29 mouse cellular contexts compared by ENCODE assay signal in genomic region chr16:50525934-50526366, GRCm38 (mm10).
DNase-seq lines count a peak whose midpoint lies in the region; TF ChIP-seq lines count a peak whose summit lies in the region.
"Had no signal": no experiment of that assay in that cellular context is flagged by ENCODE, and none has a peak within 500 bp of the region (broad histone marks: within the 10 kb centered on the region; RNA-seq: fewer than 3 reads in every experiment).

No protein-coding gene starts in this region.

- no peaks in the 10 kb centered on the region for H3K27me3 ChIP-seq in ES-Bruce4 (ENCODE audit: control insufficient read depth, insufficient read depth, low read length, poor library complexity, severe bottlenecking)
- H3K27me3 ChIP-seq: embryonic facial prominence, embryonic 13.5 days; heart, embryonic 13.5 days; kidney, embryonic 15.5 days; Patski had no signal

- H3K9ac ChIP-seq in ES-Bruce4 (ENCODE audit: low read depth, poor library complexity, severe bottlenecking), result peak overlapping the region; percentile 72
- H3K9ac ChIP-seq: embryonic facial prominence, embryonic 13.5 days; kidney, embryonic 15.5 days; liver, embryonic 14.5 days; lung, embryonic 14.5 days; midbrain, embryonic 13.5 days had no signal

- intact Hi-C loops in heart, postnatal 36 days (cut with DNase I), result loop anchor here (5.0 kb wide), 1 partner anchor 144 kb away; no protein-coding TSS in a partner anchor

- peak overlapping the region; percentile 74 for H3K4me3 ChIP-seq in ES-Bruce4 (ENCODE audit: low read depth, low read length)
- H3K4me3 ChIP-seq: embryonic facial prominence, embryonic 13.5 days; forebrain, embryonic 10.5 days; heart, embryonic 13.5 days; hindbrain, embryonic 10.5 days; kidney, embryonic 15.5 days; layer of hippocampus, adult 2 months; midbrain, embryonic 13.5 days had no signal

- H3K36me3 ChIP-seq in ES-Bruce4 (ENCODE audit: control insufficient read depth, insufficient read depth, low read length, poor library complexity, severe bottlenecking), result no peaks in the 10 kb centered on the region
- H3K36me3 ChIP-seq: embryonic facial prominence, embryonic 13.5 days; forebrain, embryonic 10.5 days; heart, embryonic 13.5 days; hindbrain, embryonic 10.5 days; kidney, embryonic 15.5 days; midbrain, embryonic 13.5 days had no signal

- TF ChIP-seq POLR2A in ES-Bruce4 (IDR thresholded peaks at IDR 0.05; ENCODE audit: insufficient read depth, low read length), result peak; percentile 51

- no peak for TF ChIP-seq EP300 in ES-Bruce4 (IDR thresholded peaks at IDR 0.05; ENCODE audit: insufficient read depth, low read depth, low read length)

- no peak overlapping the region for H3K27ac ChIP-seq in ES-Bruce4 (ENCODE audit: insufficient read depth, low read length)
- H3K27ac ChIP-seq: embryonic facial prominence, embryonic 13.5 days; forebrain, embryonic 10.5 days; hindbrain, embryonic 10.5 days; kidney, embryonic 15.5 days; layer of hippocampus, adult 2 months; liver, embryonic 14.5 days; macrophage; midbrain, embryonic 13.5 days had no signal

- no peak for TF ChIP-seq CTCF in ES-Bruce4 (IDR thresholded peaks at IDR 0.05; ENCODE audit: low read depth, low read length)

- no peaks in the 10 kb centered on the region for H3K4me1 ChIP-seq in ES-Bruce4 (ENCODE audit: control insufficient read depth, insufficient read depth, low read length)
- H3K4me1 ChIP-seq: embryonic facial prominence, embryonic 13.5 days had no signal

- DNase-seq in lung, postnatal 36 days, result peak; percentile 38
- no peak for DNase-seq in lung, postnatal 25 days (ENCODE audit: low spot score)
- DNase-seq in MN1 (ENCODE audit: low spot score), result peak; percentile 89
- no peak for DNase-seq in heart, postnatal 36 days
- DNase-seq in neural tube, embryonic 10.5 days (ENCODE audit: extremely low spot score, low spot score), result no peak
- no peak for DNase-seq in frontal cortex, postnatal 14 days (ENCODE audit: low spot score in 2 of 2)
- DNase-seq: adrenal gland, postnatal 25 days; B cell, adult 2 months; cerebellum, adult 11-12 months; cerebellum, postnatal 10 days; heart, postnatal 10 days; kidney, adult 18-20 months; kidney, postnatal 25 days; left cerebral cortex, postnatal 4 days; lung, embryonic 14.5 days; retina, postnatal 1 day; right cerebral cortex, postnatal 14 days; thymus, postnatal 25 days had no signal

- H3K9me3 ChIP-seq in ES-Bruce4 (replicated peaks; ENCODE audit: control insufficient read depth, insufficient read depth, low read length, poor library complexity, severe bottlenecking), result no peaks in the 10 kb centered on the region
- H3K9me3 ChIP-seq: embryonic facial prominence, embryonic 13.5 days; forebrain, embryonic 10.5 days; heart, embryonic 13.5 days; hindbrain, embryonic 10.5 days; kidney, embryonic 15.5 days; midbrain, embryonic 13.5 days had no signal

Comparison
In these comparisons a context has a peak if more than half of its experiments do, and no peak if none do; other contexts are left out.
1. DNase-seq: peak in lung, postnatal 36 days (single experiment) and MN1 (single experiment); none in lung, postnatal 25 days (single experiment), heart, postnatal 36 days (0 of 2), neural tube, embryonic 10.5 days (single experiment) and frontal cortex, postnatal 14 days (0 of 2).